Mouse (Mus musculus): ENCODE measurements around the gene F9.
"Not testable (repeated sequence)": the region's sequence is repeated elsewhere in the genome, so short reads cannot be mapped to it uniquely, and the experiment has no call there.

F9 gene

DNA sequence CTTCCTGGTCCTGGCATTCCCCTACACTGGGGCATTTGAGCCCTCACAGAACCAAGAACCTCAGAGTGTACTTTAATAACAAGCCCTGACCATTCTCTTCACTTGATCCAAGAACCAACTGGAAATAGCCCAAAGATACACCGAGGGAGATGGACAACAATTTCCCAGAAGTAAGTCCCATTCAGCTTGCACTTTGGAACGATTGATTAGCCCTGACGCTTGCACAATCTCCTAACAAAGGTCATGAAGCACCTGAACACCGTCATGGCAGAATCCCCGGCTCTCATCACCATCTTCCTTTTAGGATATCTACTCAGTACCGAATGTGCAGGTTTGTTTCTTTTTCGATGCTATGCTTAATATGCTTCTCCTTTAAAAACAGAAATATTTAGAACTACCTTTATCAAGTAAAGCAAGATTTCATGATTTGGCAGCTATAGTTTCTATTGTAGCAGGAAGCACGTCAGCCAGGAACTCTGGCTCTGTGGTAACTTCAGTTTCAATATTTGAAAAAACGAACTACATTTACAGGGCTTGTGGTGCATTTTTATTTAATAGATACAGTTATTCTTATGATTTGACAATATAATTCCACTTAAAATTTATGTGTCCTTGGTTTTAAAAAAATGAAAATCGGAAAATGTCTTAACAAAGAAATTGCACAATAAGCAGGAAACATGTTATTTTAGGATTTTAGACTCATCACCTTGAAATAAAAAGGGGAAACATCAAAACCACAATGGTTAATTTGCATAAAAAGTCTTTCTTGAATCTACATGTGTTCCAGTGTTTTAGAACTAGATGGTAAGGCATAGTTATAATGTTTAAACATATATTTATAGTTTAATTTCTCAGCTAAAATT lies at the start of gene F9:
F9 (plus strand) TSS at position 244 of the 863 bp plus-strand sequence.
- no peak for DNase-seq (ENCODE audit: low spot score)

DNA sequence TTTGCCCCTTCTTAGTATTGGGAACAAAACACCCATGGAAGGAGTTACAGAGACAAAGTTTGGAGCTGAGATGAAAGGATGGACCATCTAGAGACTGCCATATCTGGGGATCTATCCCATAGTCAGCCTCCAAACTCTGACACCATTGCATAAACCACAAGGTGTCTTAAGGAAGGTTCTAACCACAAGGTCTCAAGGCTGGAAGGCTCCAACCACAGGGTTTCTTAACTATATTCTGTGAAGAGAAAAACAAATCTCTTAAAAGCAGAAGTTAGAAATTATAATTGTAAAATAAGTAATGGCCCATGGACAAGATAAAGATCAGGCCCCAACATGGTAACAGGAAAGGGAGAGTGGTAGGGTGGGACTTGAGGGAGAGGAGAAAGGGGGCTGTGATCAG lies 29.5 kb upstream of the F9 start:
- DNase-seq (ENCODE audit: low spot score) = not testable (repeated sequence)

DNA sequence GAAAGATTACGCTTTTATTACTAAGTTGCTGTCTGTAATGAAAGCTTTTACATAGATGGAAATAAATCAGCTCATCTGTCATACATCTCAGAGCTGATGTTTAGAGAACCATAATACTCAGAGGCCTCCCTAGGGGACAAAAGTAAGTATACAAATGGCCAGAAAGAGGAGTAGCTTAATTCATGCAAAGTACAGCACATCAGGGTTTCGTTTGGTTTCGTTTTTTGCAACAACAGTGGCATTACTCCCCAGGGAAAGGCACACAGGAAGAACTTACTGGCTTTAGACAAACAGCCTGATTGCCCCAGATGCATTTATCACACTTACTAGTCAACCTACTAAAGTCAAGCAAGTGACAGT lies 800 bp downstream of the F9 start:
- no peak for DNase-seq (ENCODE audit: low spot score)

DNA sequence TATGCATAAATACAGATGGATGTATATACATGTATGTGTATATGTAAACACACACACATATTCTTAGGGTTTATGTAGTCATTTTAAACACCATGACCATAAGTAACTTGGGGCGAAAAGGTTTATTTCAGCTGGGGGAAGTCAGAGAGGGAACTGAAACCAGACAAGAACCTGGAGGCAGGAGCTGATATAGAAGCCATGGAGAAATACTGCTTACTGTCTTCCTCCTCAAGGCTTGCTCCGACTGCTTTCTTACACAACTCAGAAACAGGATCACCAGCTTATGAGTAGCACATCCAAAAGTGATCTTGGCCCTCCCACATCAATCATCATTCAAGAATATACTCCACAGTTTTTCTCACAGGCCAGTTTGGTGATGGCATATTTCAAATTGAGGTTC lies 2.2 kb downstream of the F9 start:
- DNase-seq (ENCODE audit: low spot score) = no peak

DNA sequence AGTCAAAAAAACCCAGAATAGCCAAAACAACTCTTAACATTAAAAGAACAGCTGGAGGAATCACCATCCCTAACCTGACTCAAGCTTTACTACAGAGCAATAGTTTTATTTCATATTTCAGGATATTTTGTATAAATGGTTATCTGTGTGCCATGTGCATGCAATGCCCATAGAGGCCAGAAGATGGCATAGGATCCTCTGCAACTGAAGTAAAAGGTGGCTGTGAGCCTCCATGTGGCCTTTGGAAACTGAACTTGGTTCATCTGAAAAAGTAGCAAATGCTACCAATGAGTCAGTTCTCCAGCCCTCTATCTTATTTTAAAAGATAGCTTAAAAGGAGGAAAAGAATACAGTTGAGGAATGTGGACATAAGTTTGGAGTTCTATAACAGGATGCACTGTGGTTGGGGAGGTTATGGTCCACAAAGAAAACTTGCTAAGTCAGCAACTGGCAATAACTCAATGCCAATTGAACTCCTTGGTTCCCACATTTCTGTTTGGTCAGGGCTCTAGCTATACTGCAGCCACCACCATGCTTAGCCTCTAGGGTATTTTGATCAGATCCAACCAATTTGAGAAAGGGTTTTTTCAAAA lies 13.9 kb downstream of the F9 start:
- DNase-seq (ENCODE audit: low spot score) = no peak

DNA sequence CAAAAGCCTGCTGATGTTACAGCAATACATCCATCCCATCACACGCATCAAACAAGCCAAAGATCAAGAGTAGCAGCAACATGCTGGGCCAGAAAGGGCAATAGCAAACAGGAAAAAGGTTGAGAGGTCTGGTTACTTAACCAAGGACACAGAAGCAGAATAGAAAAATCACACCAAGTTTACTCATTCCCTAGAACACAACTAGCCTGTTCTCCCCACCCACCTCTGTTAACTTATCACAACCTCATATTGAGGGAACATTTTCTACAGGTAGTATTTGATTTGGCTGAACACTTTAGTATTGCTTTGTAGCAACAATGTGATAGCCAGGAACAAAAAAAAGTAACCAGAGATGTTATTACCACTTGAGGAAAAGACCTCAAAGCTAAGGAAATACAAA lies 15.3 kb downstream of the F9 start:
- no peak for DNase-seq (ENCODE audit: low spot score)

DNA sequence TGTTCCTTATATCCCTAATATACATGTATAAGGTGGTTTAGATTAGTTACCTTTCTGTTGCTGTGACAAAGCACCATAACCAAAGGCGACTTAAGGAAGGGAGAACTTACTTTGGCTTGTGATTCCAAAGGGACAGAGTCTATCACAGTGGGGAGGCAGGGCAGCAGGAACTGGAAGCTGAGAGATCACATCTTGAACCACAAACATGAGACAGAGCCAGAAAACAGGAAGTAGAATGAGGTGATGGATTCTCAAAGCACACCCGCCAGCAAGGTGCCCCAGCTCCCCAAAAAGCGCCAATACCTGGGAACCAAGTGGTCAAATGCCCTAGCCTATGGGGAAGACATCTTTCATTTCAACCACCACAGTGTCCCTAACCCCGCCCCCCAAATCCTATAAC lies 21.7 kb downstream of the F9 start:
- DNase-seq (ENCODE audit: low spot score) = no peak

DNA sequence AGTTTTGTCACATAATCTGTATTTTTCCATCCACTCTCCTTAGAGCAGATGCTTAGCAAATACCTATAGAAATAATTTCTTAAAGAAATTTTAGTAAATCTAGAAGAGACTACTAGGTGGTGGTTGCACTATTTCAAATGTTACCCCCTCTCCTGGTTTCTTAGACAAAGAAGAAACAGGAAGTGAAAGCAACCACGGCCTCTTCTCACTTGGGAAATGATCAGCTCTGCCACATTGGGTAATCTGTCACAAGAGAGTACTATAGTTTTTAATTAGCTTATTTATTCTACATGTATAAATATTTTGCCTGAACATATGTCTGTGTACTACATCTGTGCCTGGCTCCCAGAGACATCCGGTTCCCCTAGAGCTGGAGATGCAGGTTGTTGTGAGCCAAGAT lies 22.3 kb downstream of the F9 start:
- no peak for DNase-seq (ENCODE audit: low spot score)

DNA sequence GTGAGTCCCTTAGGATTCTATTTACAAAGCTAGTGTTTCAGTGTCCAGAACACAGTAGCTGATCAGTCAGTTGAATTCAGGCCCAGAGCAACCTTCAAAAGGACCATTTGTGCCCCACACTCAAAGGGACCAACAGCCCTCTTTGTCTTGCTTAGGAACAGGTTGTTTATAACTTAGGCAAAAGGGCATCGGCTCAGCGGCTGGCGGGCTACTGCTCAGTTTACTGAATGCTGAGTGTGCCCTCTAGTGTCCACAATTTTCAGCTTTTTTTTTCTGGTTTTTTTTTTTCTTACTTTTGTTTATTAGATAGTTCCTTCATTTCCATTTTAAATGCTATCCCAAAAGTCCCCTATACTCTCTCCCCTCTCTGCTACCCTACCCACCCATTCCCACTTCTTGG lies 27.4 kb downstream of the F9 start:
- no peak for DNase-seq (ENCODE audit: low spot score)

DNA sequence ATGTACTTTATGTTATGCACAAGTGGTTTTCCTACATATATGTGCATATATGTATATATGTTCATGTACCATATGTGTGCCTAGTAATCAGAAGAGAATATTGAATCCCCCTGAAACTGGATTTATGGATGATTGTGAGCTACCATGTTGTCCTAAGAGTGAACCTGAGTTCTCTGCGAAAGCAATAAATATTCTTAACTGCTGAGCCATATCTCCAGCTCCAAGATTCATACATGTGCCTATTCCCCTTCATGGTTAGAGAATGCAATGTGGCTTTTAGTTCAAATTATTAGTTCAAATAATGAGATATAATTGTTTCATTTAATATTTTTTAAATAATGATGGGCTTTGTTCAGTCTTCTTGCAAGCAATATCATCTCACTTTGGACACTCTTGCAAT lies 55.5 kb downstream of the F9 start:
- DNase-seq (ENCODE audit: low spot score) = no peak

DNA sequence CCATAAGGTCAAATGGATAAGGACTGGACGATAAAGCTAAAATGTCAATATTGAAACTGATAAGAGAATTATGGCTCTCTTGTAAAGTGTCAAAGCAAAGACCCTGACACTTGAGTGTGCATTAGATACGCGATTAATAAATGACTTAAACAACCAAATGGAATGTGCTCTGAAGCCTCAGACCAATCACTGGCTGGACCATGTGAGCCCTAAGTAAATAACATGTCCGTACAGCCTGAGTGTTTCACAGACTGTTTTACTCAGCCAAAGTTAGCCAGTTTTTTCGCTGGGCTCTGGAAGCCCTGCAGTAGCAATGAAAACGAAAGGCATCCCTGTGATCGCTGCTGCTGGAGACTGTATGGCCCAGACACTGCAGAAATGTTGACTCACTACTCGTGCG lies 55.9 kb downstream of the F9 start:
- no peak for DNase-seq (ENCODE audit: low spot score)

DNA sequence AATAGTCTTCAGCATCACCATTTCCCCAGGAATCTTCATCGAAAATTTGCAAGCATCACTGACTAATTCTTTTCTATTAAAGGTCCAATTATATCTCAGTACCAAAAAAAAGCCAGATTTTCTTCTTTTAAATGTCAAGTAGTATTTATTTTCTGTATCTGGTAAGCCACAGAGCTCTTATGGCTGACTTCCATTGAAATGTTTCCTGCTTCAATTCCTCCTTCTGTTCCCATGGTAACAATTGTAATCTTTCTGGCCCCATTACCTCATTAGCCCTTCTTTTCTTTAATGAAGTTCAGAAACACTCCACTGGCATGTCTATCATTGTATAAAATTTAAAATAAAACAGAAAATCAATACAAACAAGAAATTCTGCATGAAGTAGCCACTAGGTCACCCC lies 76.1 kb downstream of the F9 start:
- DNase-seq (ENCODE audit: low spot score) = no peak
